Comparison of ENCODE assay signal across 8 mouse cellular contexts in the genomic region with DNA sequence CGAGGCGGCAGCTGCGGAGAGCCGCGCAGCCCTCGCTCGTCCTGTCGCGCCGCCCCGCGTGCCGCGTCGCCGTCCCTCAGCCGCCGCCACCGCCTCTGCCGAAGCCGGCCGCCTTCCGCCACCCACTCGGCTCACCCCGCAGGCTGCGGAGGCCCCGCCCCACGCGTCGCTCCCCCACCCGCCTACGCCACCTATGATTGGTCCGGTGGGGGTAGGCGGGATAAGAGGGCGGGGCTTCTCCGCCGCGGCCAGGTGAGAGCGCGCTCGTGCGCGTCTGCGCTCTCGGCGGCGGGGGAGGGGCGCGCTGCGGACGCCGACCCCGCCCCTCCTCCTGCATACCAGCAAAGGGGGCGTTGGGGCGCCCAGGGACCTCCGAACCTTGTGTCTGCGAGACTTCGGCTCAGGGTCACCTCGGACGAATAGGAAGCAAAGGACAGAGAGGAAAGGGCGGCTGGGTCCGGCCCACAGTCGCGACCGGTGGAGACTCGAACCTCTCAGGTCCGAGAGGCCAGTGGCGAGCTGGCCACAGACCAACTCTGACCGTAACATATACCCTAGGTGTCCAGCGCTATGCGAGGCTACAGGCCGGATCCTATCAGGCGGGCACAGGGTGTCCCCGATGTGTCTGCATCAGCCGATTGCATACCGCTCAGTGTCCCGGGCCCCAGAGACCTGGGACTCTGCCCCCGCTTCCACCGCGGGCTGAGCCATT. TPM values are rescaled to one million over a fixed set of nuclear protein-coding genes. Genes with fewer than 3 reads are reported as not detected.
A peak's percentile ranks its signal among the peaks of the same experiment; 100 is the strongest.
DNase-seq lines count a peak whose midpoint lies in the region; ATAC-seq and TF ChIP-seq lines count a peak whose summit lies in the region.

A gene (minus strand): TSS at position 141 of the 712 bp plus-strand sequence.

- peak within 1 kb of the TSS; percentile 79 for H3K4me3 ChIP-seq in embryonic fibroblast, embryonic 13.5 days (ENCODE audit: insufficient read depth, low read length)
- peak within 1 kb of the TSS; percentile 81 for H3K4me3 ChIP-seq in heart, embryonic 10.5 days
- peak within 1 kb of the TSS; percentile 74 for H3K4me3 ChIP-seq in kidney, embryonic 14.5 days (ENCODE audit: low read length)
- H3K4me3 ChIP-seq in limb, embryonic 14.5 days (replicated peaks; ENCODE audit: low read length): peak within 1 kb of the TSS; percentile 72
- peak within 1 kb of the TSS; percentile 89 for H3K4me3 ChIP-seq in midbrain, embryonic 16.5 days (ENCODE audit: low read depth, low read length)
- peak within 1 kb of the TSS; percentile 89 for H3K4me3 ChIP-seq in spleen, adult 2 months (ENCODE audit: extremely low read depth, insufficient read depth, insufficient read length)

- 0 out of 2 replicates have a peak, but pooled peaks cover 4% of the 10 kb centered on the region for H3K36me3 ChIP-seq in heart, embryonic 10.5 days
- no peaks in the 10 kb centered on the region for H3K36me3 ChIP-seq in kidney, embryonic 14.5 days (ENCODE audit: control insufficient read depth, insufficient read depth, low read length)
- H3K36me3 ChIP-seq in limb, embryonic 14.5 days (ENCODE audit: control insufficient read depth, insufficient read depth, low read length): no peaks in the 10 kb centered on the region
- H3K36me3 ChIP-seq in midbrain, embryonic 16.5 days (ENCODE audit: control insufficient read depth, insufficient read depth, low read length): no peaks in the 10 kb centered on the region
- no peaks in the 10 kb centered on the region for H3K36me3 ChIP-seq in spleen, adult 2 months (ENCODE audit: control insufficient read depth, insufficient read depth, low read length)

- DNase-seq in B cell, adult 2 months: peak; percentile 94 to 95
- DNase-seq in brain, adult 2 months (ENCODE audit: low read depth, low spot score): peak; percentile 97
- DNase-seq in heart, embryonic 10.5 days (ENCODE audit: low spot score): peak; percentile 94
- peak; percentile 92 for DNase-seq in limb, embryonic 14.5 days (ENCODE audit: low spot score)
- peak; percentile 77 to 92 for DNase-seq in spleen, adult 2 months (ENCODE audit: low read depth in 1 of 2, low spot score in 2 of 2)

- peak; percentile 97 for ATAC-seq in kidney, embryonic 14.5 days (ENCODE audit: low FRiP score, low TSS enrichment)
- peak; percentile 96 for ATAC-seq in limb, embryonic 14.5 days (ENCODE audit: low FRiP score, low read depth)
- peak; percentile 96 for ATAC-seq in midbrain, embryonic 16.5 days

- H3K4me1 ChIP-seq in embryonic fibroblast, embryonic 13.5 days (ENCODE audit: control insufficient read depth, insufficient read depth, low read length): no peaks in the 10 kb centered on the region
- peaks cover 11% of the 10 kb centered on the region for H3K4me1 ChIP-seq in heart, embryonic 10.5 days
- peaks cover 11% of the 10 kb centered on the region; the same call in 1 of the 2 replicates for H3K4me1 ChIP-seq in kidney, embryonic 14.5 days (ENCODE audit: control insufficient read depth, insufficient read depth, low read length)
- peaks cover 17% of the 10 kb centered on the region for H3K4me1 ChIP-seq in limb, embryonic 14.5 days (ENCODE audit: control insufficient read depth, insufficient read depth, low read length)
- H3K4me1 ChIP-seq in midbrain, embryonic 16.5 days (ENCODE audit: control insufficient read depth, insufficient read depth, low read length): peaks cover 12% of the 10 kb centered on the region
- H3K4me1 ChIP-seq in spleen, adult 2 months (ENCODE audit: control insufficient read depth, insufficient read depth, insufficient read length): peaks cover 21% of the 10 kb centered on the region

- H3K9me3 ChIP-seq in heart, embryonic 10.5 days: no peaks in the 10 kb centered on the region
- H3K9me3 ChIP-seq in kidney, embryonic 14.5 days (ENCODE audit: control insufficient read depth, low read length): no peaks in the 10 kb centered on the region
- H3K9me3 ChIP-seq in limb, embryonic 14.5 days (ENCODE audit: control insufficient read depth, low read length): no peaks in the 10 kb centered on the region
- no peaks in the 10 kb centered on the region for H3K9me3 ChIP-seq in midbrain, embryonic 16.5 days (replicated peaks; ENCODE audit: control insufficient read depth, low read length, poor library complexity, severe bottlenecking)

- H3K27me3 ChIP-seq in heart, embryonic 10.5 days (ENCODE audit: insufficient read depth, poor library complexity, severe bottlenecking): peaks cover 20% of the 10 kb centered on the region
- H3K27me3 ChIP-seq in kidney, embryonic 14.5 days (ENCODE audit: control insufficient read depth, insufficient read depth, low read length): no peaks in the 10 kb centered on the region
- H3K27me3 ChIP-seq in limb, embryonic 14.5 days (ENCODE audit: control insufficient read depth, insufficient read depth, low read length): peaks cover 7% of the 10 kb centered on the region; the same call in 1 of the 2 replicates
- H3K27me3 ChIP-seq in midbrain, embryonic 16.5 days (ENCODE audit: control insufficient read depth, insufficient read depth, low read depth, low read length): peaks cover 6% of the 10 kb centered on the region; the same call in 1 of the 2 replicates
- no peaks in the 10 kb centered on the region for H3K27me3 ChIP-seq in spleen, adult 2 months (ENCODE audit: control insufficient read depth, insufficient read depth, low read length)

- peak; percentile 69 for TF ChIP-seq POLR2A in embryonic fibroblast, embryonic 13.5 days (IDR thresholded peaks at IDR 0.05; ENCODE audit: low read depth, low read length)
- TF ChIP-seq POLR2A in limb, embryonic 14.5 days (IDR thresholded peaks at IDR 0.05; ENCODE audit: borderline replicate concordance, extremely low read depth, insufficient read depth, insufficient read length): no peak
- TF ChIP-seq POLR2A in spleen, adult 2 months (IDR thresholded peaks at IDR 0.05; ENCODE audit: low read depth, low read length): peak; percentile 83

- H3K27ac ChIP-seq in embryonic fibroblast, embryonic 13.5 days (ENCODE audit: insufficient read depth, low read length): no peak within 1 kb of the TSS
- peak within 1 kb of the TSS; percentile 93 for H3K27ac ChIP-seq in heart, embryonic 10.5 days
- H3K27ac ChIP-seq in kidney, embryonic 14.5 days (ENCODE audit: low read depth, low read length): peak within 1 kb of the TSS; percentile 65
- peak within 1 kb of the TSS; percentile 83 for H3K27ac ChIP-seq in limb, embryonic 14.5 days (replicated peaks; ENCODE audit: low read depth, low read length)
- peak within 1 kb of the TSS; percentile 97 for H3K27ac ChIP-seq in midbrain, embryonic 16.5 days (ENCODE audit: low read length)
- peak within 1 kb of the TSS; percentile 93 for H3K27ac ChIP-seq in spleen, adult 2 months (ENCODE audit: insufficient read depth, low read length)

- 3% methylated on average over 68 of the region's 80 CpGs for WGBS in heart, embryonic 10.5 days
- under 1% methylated on average over 72 of the region's 80 CpGs for WGBS in kidney, embryonic 14.5 days
- WGBS in limb, embryonic 14.5 days: under 1% methylated on average over 57 of the region's 80 CpGs
- WGBS in midbrain, embryonic 16.5 days: under 1% methylated on average over 47 of the region's 80 CpGs
- under 1% methylated on average over 77 of the region's 80 CpGs for WGBS in spleen, adult 2 months

- H3K9ac ChIP-seq in kidney, embryonic 14.5 days (ENCODE audit: low read depth, low read length): peak within 1 kb of the TSS; percentile 81
- peak within 1 kb of the TSS; percentile 75 for H3K9ac ChIP-seq in limb, embryonic 14.5 days (ENCODE audit: low read depth, low read length, severe bottlenecking)
- peak within 1 kb of the TSS; percentile 95 for H3K9ac ChIP-seq in midbrain, embryonic 16.5 days (ENCODE audit: low read depth, low read length)

- no peak for TF ChIP-seq CTCF in embryonic fibroblast, embryonic 13.5 days (IDR thresholded peaks at IDR 0.05; ENCODE audit: borderline replicate concordance, insufficient read depth, low read length)
- no peak for TF ChIP-seq CTCF in spleen, adult 2 months (IDR thresholded peaks at IDR 0.05; ENCODE audit: extremely low read depth, insufficient read depth, insufficient read length, insufficient replicate concordance)

- peak within 1 kb of the TSS; percentile 93 for H3K4me2 ChIP-seq in kidney, embryonic 14.5 days (replicated peaks; ENCODE audit: low read depth, low read length)
- H3K4me2 ChIP-seq in limb, embryonic 14.5 days (replicated peaks; ENCODE audit: low read depth, low read length, severe bottlenecking): peak within 1 kb of the TSS; percentile 90
- H3K4me2 ChIP-seq in midbrain, embryonic 16.5 days (ENCODE audit: low read length): peak within 1 kb of the TSS; percentile 80

RNA-seq across cellular contexts. Expression of the gene that starts here (rescaled TPM):
- 8.8 and 9.4 TPM in 2 replicates for polyA plus RNA-seq in embryonic fibroblast, embryonic 13.5 days (2011; ENCODE audit: insufficient read length, low read depth, missing spikeins)
- polyA plus RNA-seq in heart, embryonic 10.5 days (2016; fragmentation: Nextera tagmentation; extraction: Ambion mirVana): 13.6 and 16.8 TPM in 2 replicates
- 13.6 and 20.6 TPM in 2 replicates for polyA plus RNA-seq in kidney, embryonic 14.5 days (2014; fragmentation: Nextera tagmentation; extraction: Ambion mirVana)
- 16.8 and 18.5 TPM in 2 replicates for polyA plus RNA-seq in limb, embryonic 14.5 days (2012; rRNA removed)
- polyA plus RNA-seq in limb, embryonic 14.5 days (2014; fragmentation: Nextera tagmentation; extraction: Ambion mirVana): 17.3 and 19.4 TPM in 2 replicates
- 37.9 and 42.9 TPM in 2 replicates for polyA plus RNA-seq in midbrain, embryonic 16.5 days (2015; fragmentation: Nextera tagmentation; extraction: Ambion mirVana)
- polyA plus RNA-seq in spleen, adult 2 months (2012; rRNA removed): 13.7 and 13.8 TPM in 2 replicates
